Mouse (Mus musculus): ENCODE measurements around the gene Lurap1. TPM values are rescaled to one million over a fixed set of nuclear protein-coding genes. Genes with fewer than 3 reads are reported as not detected.

Gene Lurap1
- total RNA-seq (2021) = 1 to 10 TPM; 4.6 to 5.0 TPM
- long read RNA-seq, experiment 1, full-length matches to known transcripts = 1 of 3 reads
- long read RNA-seq, experiment 1, partial matches to known transcripts = 0 of 3 reads
- long read RNA-seq, experiment 1, other reads (novel, unspliced or antisense) = 2 of 3 reads
- long read RNA-seq, experiment 2 = 0 reads

- DNase-seq = no peak
Observed at GRCm38 (mm10) chr4:116151238-116151637, at the start of gene Lurap1. Gene Lurap1 (minus strand): TSS chr4:116151338.

DNA sequence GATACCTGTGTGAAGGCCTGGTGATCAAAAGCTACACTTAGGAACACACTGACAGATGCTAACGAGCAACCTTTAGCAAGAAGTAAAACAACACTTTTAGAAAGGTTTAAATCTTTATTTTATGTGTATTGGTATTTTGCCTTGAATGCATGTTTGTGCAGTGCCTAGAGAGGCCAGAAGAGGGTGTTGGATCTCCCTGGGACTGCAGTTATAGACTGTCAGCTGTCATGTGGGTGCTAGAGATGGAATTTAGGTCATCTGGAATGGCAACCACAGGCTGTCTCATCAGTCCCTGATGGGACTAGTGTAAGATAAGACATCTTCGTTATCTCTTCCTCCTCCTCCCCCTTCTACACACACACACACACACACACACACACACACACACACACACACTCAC, 47.3 kb upstream of the Lurap1 start:
- no peak for DNase-seq

- DNase-seq = no peak
Observed at GRCm38 (mm10) chr4:116193583-116194383, 42.6 kb upstream of the Lurap1 start.

DNA sequence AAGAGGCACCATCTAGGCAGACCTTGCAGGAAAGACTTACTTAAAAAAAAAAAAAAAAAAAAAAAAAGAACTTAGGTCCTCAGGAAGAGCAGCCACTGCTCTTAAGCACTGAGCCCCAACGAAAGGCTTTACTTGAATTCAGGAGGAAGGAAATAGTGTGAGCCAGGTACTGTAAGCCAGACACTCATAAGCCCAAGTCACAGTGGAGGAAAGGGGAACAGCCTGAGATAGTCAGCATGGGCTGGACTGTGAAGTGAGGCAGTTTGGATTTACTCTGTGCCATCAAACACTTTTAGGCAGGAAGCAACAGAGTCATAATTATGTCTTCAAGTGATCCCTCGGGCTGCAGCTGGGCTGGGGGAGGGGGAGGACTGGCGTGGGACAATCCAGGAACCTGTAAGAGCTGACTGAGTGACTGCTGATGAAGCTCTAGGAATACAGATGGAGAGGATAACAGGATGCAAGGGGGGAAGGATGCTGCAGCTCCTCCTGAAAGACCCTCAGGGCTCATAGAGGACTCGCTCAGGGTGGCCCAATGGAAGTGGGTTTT, 41.2 kb upstream of the Lurap1 start:
- DNase-seq = peak in 1 of 2 experiments; percentile 26

DNA sequence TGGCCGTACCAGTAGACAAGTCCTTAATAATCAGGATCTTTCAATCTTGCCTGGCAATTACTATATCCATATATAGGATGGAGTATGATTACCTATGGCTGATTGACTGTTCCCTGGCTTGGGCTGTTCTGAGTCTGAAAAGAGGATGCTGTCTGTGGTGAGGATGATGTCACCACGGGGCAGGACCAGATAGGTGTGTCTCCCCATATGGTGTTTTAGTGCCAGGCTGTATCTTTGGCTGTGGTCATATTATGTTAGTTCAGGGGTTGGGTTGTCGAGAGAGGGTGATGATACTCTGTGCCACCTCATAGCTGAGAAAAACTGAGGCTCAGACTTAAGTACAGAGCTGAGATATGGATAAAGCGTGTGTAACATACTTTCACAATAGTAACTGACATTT, 33.9 kb upstream of the Lurap1 start:
- no peak for DNase-seq

DNA sequence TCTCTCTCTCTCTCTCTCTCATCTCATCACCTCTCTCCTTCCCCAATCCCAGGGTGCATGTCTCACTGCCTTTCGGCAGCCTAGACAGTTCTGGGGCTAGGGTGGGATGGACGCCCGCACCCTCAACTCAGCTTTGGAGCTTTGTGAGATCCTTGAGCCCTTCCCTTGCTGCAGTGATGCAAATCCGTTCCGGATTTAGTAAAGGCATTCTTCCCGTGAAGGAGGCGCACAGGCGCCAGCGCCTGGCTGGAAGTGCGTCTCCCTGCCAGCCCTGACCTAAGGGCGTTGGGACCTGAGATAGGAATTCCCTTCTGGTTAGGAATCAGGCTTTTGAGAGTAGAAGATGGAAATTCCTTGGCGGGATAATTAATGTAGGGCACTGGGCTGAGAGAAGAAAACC, 31.6 kb upstream of the Lurap1 start:
- DNase-seq = peak; percentile 50 to 58

DNA sequence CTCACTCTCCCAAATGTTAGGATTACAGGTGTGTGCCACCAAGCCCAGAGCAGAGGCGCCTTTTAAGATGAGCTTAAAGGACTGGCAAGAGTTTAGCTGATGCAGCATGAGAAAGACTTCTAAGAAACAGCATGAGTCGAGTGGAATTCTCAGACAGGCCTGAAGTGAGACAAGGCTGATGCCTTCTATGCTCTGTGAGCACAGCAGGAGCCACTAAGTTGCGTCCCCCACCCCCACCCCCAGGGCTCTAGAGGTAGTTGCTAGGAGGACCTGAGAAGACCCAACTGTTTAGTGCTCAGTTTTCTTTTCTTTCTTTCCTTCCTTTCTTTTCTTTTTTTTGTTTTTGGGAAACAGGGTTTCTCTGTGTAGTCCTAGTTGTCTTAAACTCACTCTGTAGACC, 30.9 kb upstream of the Lurap1 start:
- DNase-seq = no peak

DNA sequence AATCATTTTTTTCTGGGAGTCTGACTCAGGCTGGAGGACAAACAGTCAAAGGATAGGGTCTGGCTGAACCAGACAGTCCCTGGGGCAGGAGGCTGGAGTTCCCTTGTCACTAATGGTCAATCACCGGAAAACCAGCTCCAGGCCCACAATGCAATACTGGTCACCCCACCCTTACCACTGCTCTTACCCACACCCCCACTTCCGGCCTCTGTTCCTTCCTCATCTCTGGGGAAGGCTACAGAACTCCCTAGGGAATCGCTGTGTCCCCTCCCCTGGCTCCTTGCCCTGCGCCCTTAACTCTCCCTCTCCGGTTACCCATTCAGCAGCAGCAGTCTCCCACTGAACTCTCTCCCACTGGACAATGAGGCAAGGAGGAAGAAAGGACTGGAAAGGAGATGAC, 26.0 kb upstream of the Lurap1 start:
- peak; percentile 88 to 94 for DNase-seq

DNA sequence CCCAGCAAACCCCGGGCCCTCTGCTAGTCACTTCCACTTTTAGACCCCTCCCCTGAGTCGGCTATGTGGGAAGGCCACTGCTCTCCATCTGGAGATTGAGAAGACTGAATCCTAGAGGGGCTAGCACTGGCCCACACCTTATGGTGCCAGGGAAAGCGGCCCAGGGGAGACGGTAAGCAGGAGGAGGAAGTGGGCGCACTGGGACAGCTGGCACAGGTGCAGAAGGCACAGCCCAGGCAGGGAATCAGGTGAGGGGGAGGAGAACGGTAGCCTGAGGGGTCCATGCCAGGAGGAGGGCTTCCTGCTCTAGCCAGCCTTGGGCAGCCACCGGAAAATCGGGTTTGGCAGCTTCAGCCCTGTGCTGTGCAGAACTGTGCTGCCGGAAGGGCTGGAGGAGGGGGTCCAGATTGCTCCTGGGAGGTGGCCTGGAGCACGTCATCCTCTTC, 25.4 kb upstream of the Lurap1 start:
- DNase-seq = peak; percentile 65 to 82

DNA sequence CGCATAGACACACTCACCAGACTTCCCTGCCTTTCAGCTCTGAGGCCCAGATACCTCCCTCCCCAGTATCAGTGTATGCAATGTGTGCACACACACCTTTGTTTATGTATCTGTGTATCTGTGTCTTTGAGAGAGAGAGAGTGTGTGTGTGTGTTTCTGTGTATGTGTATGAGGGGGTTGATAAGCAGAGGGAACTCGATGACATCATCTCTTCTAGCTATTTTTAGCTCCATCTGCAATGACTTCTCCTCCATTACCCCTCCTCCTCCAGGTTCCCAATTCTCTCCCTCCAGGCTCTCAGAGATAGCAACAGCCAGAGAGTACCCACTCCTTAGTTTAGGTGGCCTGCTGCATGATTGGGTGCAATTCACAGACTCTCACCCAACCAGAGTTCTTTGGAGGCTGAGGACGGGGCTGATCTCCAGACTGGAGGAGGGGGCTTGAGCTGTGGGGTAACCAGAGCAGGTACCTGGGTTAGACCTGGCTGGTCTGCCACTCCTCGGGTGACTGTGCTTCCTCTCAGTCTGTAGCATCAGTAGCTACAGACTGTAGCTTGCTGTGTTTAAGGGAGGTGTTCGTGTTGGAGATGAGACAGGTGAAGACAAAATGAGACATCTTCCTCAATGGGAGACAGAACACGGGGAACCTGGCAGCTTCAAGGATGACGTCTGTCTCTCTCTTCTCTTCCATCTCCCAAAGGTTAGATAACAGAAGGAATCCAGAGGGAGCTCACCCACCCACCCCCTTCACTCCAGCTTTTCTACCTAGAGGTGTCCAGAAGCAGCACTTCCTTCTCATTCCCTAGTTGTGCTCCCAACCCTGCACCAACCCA, 24.8 kb upstream of the Lurap1 start:
- DNase-seq = peak in 1 of 2 experiments; percentile 33

GRCm38 (mm10) chr4:116175136-116175535, 24.0 kb upstream of the Lurap1 start:
- no peak for DNase-seq

- DNase-seq = peak; percentile 19 to 36
Observed at GRCm38 (mm10) chr4:116174466-116175116, 23.5 kb upstream of the Lurap1 start.

DNA sequence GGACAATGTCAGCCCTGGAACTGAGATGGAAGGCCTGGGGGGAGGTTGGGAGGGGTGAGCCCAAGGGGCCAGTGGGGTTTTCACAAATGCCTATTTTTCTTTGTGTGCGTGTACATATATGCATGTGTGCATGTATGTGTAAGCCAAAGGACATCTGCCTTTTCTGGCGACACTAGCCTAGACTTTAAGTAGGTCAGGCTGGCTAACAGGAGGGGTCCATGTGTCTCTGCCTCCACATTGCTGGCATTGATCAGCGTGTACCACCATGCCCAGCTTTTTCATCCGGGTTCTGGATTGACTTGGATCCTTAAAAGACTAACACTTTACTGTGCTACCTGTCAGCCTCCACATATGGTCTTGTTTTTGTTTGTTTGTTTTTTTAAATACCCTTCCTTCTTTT, 22.6 kb upstream of the Lurap1 start:
- no peak for DNase-seq

- DNase-seq = no peak
Observed at GRCm38 (mm10) chr4:116173072-116173471, 21.9 kb upstream of the Lurap1 start, which contains the start of the genes 1700042G07Rik and Gm49337. Gene 1700042G07Rik (plus strand): TSS chr4:116173372. Gene Gm49337 (plus strand): TSS chr4:116173384.

DNA sequence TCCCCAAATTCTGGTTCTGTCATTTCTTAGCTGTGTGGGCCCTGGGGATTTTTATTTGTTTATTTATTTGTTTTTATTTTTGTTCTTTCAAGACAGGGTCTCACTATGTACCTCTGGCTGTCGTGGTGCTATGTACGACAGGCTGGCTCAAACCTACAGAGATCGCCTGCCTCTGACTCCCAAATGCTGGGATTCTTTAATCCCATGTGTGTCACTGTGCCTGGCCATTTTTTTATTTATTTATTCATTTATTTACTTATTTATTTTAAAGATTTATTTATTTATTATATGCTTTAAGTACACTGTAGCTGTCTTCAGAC, 18.2 kb upstream of the Lurap1 start:
- no peak for DNase-seq

DNA sequence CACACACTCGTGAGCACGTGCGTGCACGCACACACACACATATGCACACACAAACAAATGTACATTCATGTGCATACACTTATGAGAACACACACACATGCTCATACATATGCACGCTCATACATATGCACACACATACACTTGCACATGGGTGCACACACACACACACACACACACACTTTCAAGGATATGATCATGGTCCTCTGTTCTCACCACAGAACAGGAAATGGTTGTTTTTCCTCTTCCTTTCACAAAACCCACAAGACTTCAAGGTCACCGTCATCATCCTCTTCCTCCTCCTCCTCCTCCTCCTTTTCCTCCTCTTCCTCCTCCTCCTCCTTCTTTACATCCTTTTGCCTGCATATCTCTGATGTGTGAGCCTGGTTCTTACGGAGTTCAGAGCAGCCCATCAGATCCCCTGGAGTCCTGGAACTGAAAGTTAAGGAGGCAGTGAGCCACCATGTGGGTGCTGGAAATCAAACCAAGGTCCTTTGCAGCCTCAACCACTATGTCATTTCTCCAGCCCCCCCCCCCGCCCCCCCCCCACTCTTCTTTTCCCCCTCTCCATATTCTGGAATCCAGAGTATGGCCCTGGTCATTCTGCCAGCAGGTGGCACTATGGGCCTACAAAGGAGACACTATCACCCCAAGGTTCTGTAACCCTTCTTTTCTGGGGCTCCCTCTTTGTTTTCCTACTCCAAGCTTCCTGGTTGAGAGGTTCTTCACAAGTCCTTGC, 17.6 kb upstream of the Lurap1 start:
- peak; percentile 72 to 91 for DNase-seq

DNA sequence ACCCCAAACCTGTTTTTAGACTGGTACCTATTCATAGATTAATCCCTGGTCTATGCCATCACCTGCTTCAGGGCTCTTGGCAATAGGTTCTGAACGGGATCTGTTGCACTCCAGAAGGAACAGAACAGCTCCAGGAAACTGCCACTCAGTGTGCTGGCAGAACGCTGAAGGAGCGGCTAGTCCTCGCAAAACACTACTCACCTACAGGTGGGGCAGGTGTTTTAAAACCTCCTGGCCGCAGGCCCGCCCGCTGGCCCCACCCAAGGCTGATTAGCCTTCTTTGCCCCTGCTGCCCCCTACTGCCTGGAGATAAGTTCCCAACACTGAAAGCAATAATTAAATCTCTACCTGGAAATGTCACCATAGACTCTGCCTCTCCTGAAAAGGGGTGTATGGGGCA, 16.3 kb upstream of the Lurap1 start, which contains the start of gene Tspan1:
TSS of gene Tspan1 (minus strand) at position 198 of the 400 bp plus-strand sequence.
- DNase-seq = no peak

- no peak for DNase-seq
Observed at GRCm38 (mm10) chr4:116165708-116166407, 14.7 kb upstream of the Lurap1 start.

GRCm38 (mm10) chr4:116164759-116165554, 13.8 kb upstream of the Lurap1 start:
- no peak for DNase-seq

- no peak for DNase-seq
Observed at GRCm38 (mm10) chr4:116162142-116162541, 11.0 kb upstream of the Lurap1 start.

Data from heart, adult 18-20 months (tissue).